In genomic region chr2:153014758-153015593, GRCm38 (mm10) we compare ENCODE assay signal across 8 mouse cellular contexts. TPM values are rescaled to one million over a fixed set of nuclear protein-coding genes. Genes with fewer than 3 reads are reported as not detected.
DNase-seq lines count a peak whose midpoint lies in the region; ATAC-seq and TF ChIP-seq lines count a peak whose summit lies in the region.

Pdrg1 (minus strand) TSS chr2:153015427.

- peaks cover 40% of the 10 kb centered on the region for H3K36me3 ChIP-seq in forebrain, embryonic 10.5 days (replicated peaks)
- H3K36me3 ChIP-seq in heart, embryonic 15.5 days = peaks cover 29% of the 10 kb centered on the region; the same call in 1 of the 2 replicates
- peaks cover 5% of the 10 kb centered on the region; the same call in 1 of the 2 replicates for H3K36me3 ChIP-seq in liver, embryonic 14.5 days (replicated peaks; ENCODE audit: control insufficient read depth, insufficient read depth, low read depth)
- peaks cover 3% of the 10 kb centered on the region; the same call in 1 of the 2 replicates for H3K36me3 ChIP-seq in neural tube, embryonic 11.5 days (ENCODE audit: control insufficient read depth, insufficient read depth, low read length)
- peaks cover 10% of the 10 kb centered on the region; the same call in 1 of the 2 replicates for H3K36me3 ChIP-seq in stomach, postnatal 0 days (ENCODE audit: control insufficient read depth, insufficient read depth, low read length)

- peak; percentile 97 for TF ChIP-seq CTCF in liver, embryonic 14.5 days (IDR thresholded peaks at IDR 0.05; ENCODE audit: low read depth)
- peak; percentile 98 for TF ChIP-seq CTCF in stomach, postnatal 0 days (IDR thresholded peaks at IDR 0.05; ENCODE audit: low read depth)

- 1% methylated on average over 54 of the region's 54 CpGs for WGBS in forebrain, embryonic 10.5 days
- under 1% methylated on average over 54 of the region's 54 CpGs for WGBS in heart, embryonic 15.5 days
- under 1% methylated on average over 52 of the region's 54 CpGs for WGBS in liver, embryonic 14.5 days (ENCODE audit: insufficient replicate concordance)
- 2% methylated on average over 54 of the region's 54 CpGs for WGBS in neural tube, embryonic 11.5 days
- 2% methylated on average over 53 of the region's 54 CpGs for WGBS in stomach, postnatal 0 days

- H3K27me3 ChIP-seq in forebrain, embryonic 10.5 days (ENCODE audit: poor library complexity, severe bottlenecking) = peaks cover 25% of the 10 kb centered on the region
- H3K27me3 ChIP-seq in heart, embryonic 15.5 days = peaks cover 25% of the 10 kb centered on the region; the same call in 1 of the 2 replicates
- H3K27me3 ChIP-seq in liver, embryonic 14.5 days (ENCODE audit: control insufficient read depth, insufficient read depth, low read length) = no peaks in the 10 kb centered on the region
- no peaks in the 10 kb centered on the region for H3K27me3 ChIP-seq in neural tube, embryonic 11.5 days (ENCODE audit: control insufficient read depth, insufficient read depth, low read length)
- no peaks in the 10 kb centered on the region for H3K27me3 ChIP-seq in stomach, postnatal 0 days (ENCODE audit: control insufficient read depth, insufficient read depth, low read length)

- peaks cover 19% of the 10 kb centered on the region for H3K4me1 ChIP-seq in forebrain, embryonic 10.5 days
- H3K4me1 ChIP-seq in heart, embryonic 15.5 days (replicated peaks) = peaks cover 11% of the 10 kb centered on the region
- peaks cover 6 to 7% of the 10 kb centered on the region in 2 experiments for H3K4me1 ChIP-seq in liver, embryonic 14.5 days (replicated peaks; ENCODE audit: control insufficient read depth in 2 of 2, insufficient read depth in 2 of 2, low read length in 1 of 2)
- peaks cover 4% of the 10 kb centered on the region; the same call in 1 of the 2 replicates for H3K4me1 ChIP-seq in neural tube, embryonic 11.5 days (ENCODE audit: control insufficient read depth, insufficient read depth, low read length)
- H3K4me1 ChIP-seq in stomach, postnatal 0 days (replicated peaks; ENCODE audit: control insufficient read depth, insufficient read depth) = 0 out of 2 replicates have a peak, but pooled peaks cover 5% of the 10 kb centered on the region

- no peak for TF ChIP-seq EP300 in liver, embryonic 14.5 days (IDR thresholded peaks at IDR 0.05; ENCODE audit: low read depth)
- no peak for TF ChIP-seq EP300 in stomach, postnatal 0 days (optimal IDR thresholded peaks at IDR 0.05)

- peak within 1 kb of the TSS; percentile 83 for H3K27ac ChIP-seq in forebrain, embryonic 10.5 days
- 0 out of 2 replicates have a peak within 1 kb of the TSS, but pooled peaks have one; percentile 33 for H3K27ac ChIP-seq in heart, embryonic 15.5 days
- H3K27ac ChIP-seq in liver, embryonic 14.5 days = no peak within 1 kb of the TSS
- H3K27ac ChIP-seq in neural tube, embryonic 11.5 days (ENCODE audit: low read depth, low read length) = no peak within 1 kb of the TSS
- no peak within 1 kb of the TSS for H3K27ac ChIP-seq in stomach, postnatal 0 days (replicated peaks)

- DNase-seq in CD8-positive naive resting alpha-beta T cell, adult 2 months (ENCODE audit: low read depth in 2 of 2, low spot score in 2 of 2) = peak; percentile 95 to 96
- DNase-seq in c-Kit-positive CD71-negative TER-119-negative erythroid progenitor cells, embryonic 14.5 days (ENCODE audit: low read depth) = peak; percentile 96
- DNase-seq in forebrain, embryonic 10.5 days (ENCODE audit: extremely low spot score, low spot score) = peak; percentile 95
- peak; percentile 96 for DNase-seq in kidney, postnatal 25 days
- peak; percentile 82 to 86 (median 84) for DNase-seq in liver, embryonic 14.5 days (ENCODE audit: low read depth in 3 of 3, low spot score in 3 of 3)
- DNase-seq in neural tube, embryonic 11.5 days (ENCODE audit: low spot score) = peak; percentile 97
- DNase-seq in stomach, postnatal 0 days (ENCODE audit: low spot score) = peak; percentile 96

- peak within 1 kb of the TSS; percentile 86 for H3K4me3 ChIP-seq in forebrain, embryonic 10.5 days
- peak within 1 kb of the TSS; percentile 98 for H3K4me3 ChIP-seq in heart, embryonic 15.5 days
- H3K4me3 ChIP-seq in liver, embryonic 14.5 days (ENCODE audit: insufficient read depth in 1 of 2, low read depth in 2 of 2, low read length in 2 of 2) = peak within 1 kb of the TSS; percentile 58 to 63
- H3K4me3 ChIP-seq in neural tube, embryonic 11.5 days (ENCODE audit: low read depth, low read length) = peak within 1 kb of the TSS; percentile 89
- H3K4me3 ChIP-seq in stomach, postnatal 0 days (ENCODE audit: low read depth, low read length) = peak within 1 kb of the TSS; percentile 75

- ATAC-seq in heart, embryonic 15.5 days (replicated peaks; ENCODE audit: insufficient number of reproducible peaks, insufficient read depth, low FRiP score, low read depth) = peak; percentile 91
- ATAC-seq in liver, embryonic 14.5 days (ENCODE audit: insufficient read depth) = peak; percentile 92
- ATAC-seq in neural tube, embryonic 11.5 days (ENCODE audit: insufficient read depth, low FRiP score, low TSS enrichment) = peak; percentile 83
- peak; percentile 98 for ATAC-seq in stomach, postnatal 0 days (ENCODE audit: low FRiP score, low TSS enrichment)

- H3K9ac ChIP-seq in heart, embryonic 15.5 days = peak within 1 kb of the TSS; percentile 88
- H3K9ac ChIP-seq in liver, embryonic 14.5 days (replicated peaks) = peak within 1 kb of the TSS; percentile 75
- H3K9ac ChIP-seq in neural tube, embryonic 11.5 days (ENCODE audit: low read length) = peak within 1 kb of the TSS; percentile 73
- peak within 1 kb of the TSS; percentile 72 for H3K9ac ChIP-seq in stomach, postnatal 0 days (ENCODE audit: low read length)

- H3K9me3 ChIP-seq in forebrain, embryonic 10.5 days = no peaks in the 10 kb centered on the region
- no peaks in the 10 kb centered on the region for H3K9me3 ChIP-seq in heart, embryonic 15.5 days (replicated peaks)
- no peaks in the 10 kb centered on the region for H3K9me3 ChIP-seq in liver, embryonic 14.5 days (ENCODE audit: control insufficient read depth, low read length)
- no peaks in the 10 kb centered on the region for H3K9me3 ChIP-seq in neural tube, embryonic 11.5 days (ENCODE audit: control insufficient read depth, low read length)
- no peaks in the 10 kb centered on the region for H3K9me3 ChIP-seq in stomach, postnatal 0 days (ENCODE audit: control insufficient read depth, low read length)

- H3K4me2 ChIP-seq in heart, embryonic 15.5 days = peak within 1 kb of the TSS; percentile 90
- peak within 1 kb of the TSS; percentile 86 for H3K4me2 ChIP-seq in liver, embryonic 14.5 days (ENCODE audit: low read depth)
- peak within 1 kb of the TSS; percentile 91 for H3K4me2 ChIP-seq in neural tube, embryonic 11.5 days (ENCODE audit: low read depth)
- peak within 1 kb of the TSS; percentile 87 for H3K4me2 ChIP-seq in stomach, postnatal 0 days (replicated peaks; ENCODE audit: low read depth)

RNA-seq across cellular contexts. Expression of gene Pdrg1, which starts in this region (rescaled TPM):
- polyA plus RNA-seq in forebrain, embryonic 10.5 days (2016; fragmentation: Nextera tagmentation; extraction: Ambion mirVana) = 88.5 and 90.8 TPM in 2 replicates
- 110 and 126 TPM in 2 replicates for polyA plus RNA-seq in heart, embryonic 15.5 days (2015; fragmentation: Nextera tagmentation; extraction: Ambion mirVana)
- 20.6 and 26.9 TPM in 2 replicates for polyA plus RNA-seq in liver, embryonic 14.5 days (2012; rRNA removed)
- polyA plus RNA-seq in liver, embryonic 14.5 days (2014; fragmentation: Nextera tagmentation; extraction: Ambion mirVana) = 21.5 and 23.0 TPM in 2 replicates
- polyA plus RNA-seq in neural tube, embryonic 11.5 days (2014; fragmentation: Nextera tagmentation; extraction: Ambion mirVana) = 84.9 and 102 TPM in 2 replicates
- 66.0 and 66.8 TPM in 2 replicates for polyA plus RNA-seq in stomach, postnatal 0 days (2015; fragmentation: Nextera tagmentation; extraction: Ambion mirVana)

Comparison
In these comparisons a context has a peak if more than half of its experiments do, and no peak if none do; other contexts are left out.
1. H3K27ac ChIP-seq: peak in forebrain, embryonic 10.5 days (single experiment) and heart, embryonic 15.5 days (single experiment); none in liver, embryonic 14.5 days (single experiment), neural tube, embryonic 11.5 days (single experiment) and stomach, postnatal 0 days (single experiment).
2. Peak in every context shown above with its lines, with median percentiles within 50 percentile points of each other: DNase-seq, H3K4me3 ChIP-seq, ATAC-seq, H3K4me2 ChIP-seq and H3K9ac ChIP-seq.